Mouse (Mus musculus): ENCODE measurements around the gene Gid4. TPM values are rescaled to one million over a fixed set of nuclear protein-coding genes. Genes with fewer than 3 reads are reported as not detected.
"Not testable (repeated sequence)": the region's sequence is repeated elsewhere in the genome, so short reads cannot be mapped to it uniquely, and the experiment has no call there.

Gene Gid4
- polyA plus RNA-seq, 1 experiment from 2014 or later = 10.9 TPM

DNA sequence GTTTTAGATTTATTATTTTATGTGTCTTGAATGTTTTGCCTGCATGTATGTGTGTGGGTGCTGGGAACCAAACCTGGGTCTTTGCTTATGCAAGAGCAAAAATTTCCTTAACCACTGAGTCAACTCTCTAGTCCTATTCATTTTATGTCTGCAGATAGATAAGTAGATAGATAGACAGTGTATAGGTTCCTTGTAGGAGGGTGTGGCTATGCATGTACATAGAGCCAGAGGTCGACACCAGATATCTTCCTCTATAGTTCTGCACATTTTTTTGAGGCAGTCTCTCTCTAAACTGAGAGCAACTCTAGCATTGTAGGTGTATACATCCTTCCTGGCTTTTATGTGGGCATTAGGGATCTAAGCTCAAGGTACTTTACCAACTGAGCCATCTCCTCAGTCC, 18.2 kb downstream of the Gid4 start:
- Histone ChIP-seq H3K4me1 (replicated peaks; ENCODE audit: control insufficient read depth, insufficient read depth) (no peaks in the 10 kb centered on the region), H3K36me3 (ENCODE audit: control insufficient read depth, insufficient read depth, low read length) (peaks cover 18% of the 10 kb centered on the region), H3K9ac (ENCODE audit: low read length) (no peak overlapping the region), H3K27ac (replicated peaks) (no peak overlapping the region), H3K4me2 (replicated peaks; ENCODE audit: low read depth) (no peak overlapping the region), H3K9me3 (ENCODE audit: control insufficient read depth, low read length) (no peaks in the 10 kb centered on the region), H3K27me3 (ENCODE audit: control insufficient read depth, insufficient read depth, low read length) (no peaks in the 10 kb centered on the region), H3K4me3 (ENCODE audit: low read depth, low read length) (no peak overlapping the region)
- WGBS = 96% methylated on average over 1 of the region's 1 CpGs
- DNase-seq (ENCODE audit: low spot score) (no peak), ATAC-seq (ENCODE audit: low FRiP score, low TSS enrichment) (no peak)
- TF ChIP-seq EP300 (optimal IDR thresholded peaks at IDR 0.05) (no peak), CTCF (IDR thresholded peaks at IDR 0.05; ENCODE audit: low read depth) (no peak)

DNA sequence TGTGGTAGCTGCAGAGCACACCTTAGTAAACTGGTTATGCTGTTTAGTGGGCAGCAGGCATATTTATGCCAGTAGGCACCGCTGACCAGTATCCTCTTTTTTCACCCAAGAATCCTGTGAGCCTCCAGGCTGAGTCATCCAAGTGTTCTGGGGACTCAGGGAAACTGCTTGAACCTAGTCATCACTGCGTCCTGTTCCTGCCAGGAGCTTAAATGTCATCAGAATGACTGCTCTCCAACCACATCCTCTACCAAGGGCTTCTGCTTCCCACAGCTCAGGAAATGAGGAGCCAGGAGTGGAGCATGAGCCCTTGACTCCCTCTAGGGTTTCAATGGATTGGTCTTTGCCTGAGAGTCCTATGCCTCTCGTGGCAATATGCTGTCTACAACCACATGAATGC, 19.7 kb downstream of the Gid4 start:
- no peaks in the 10 kb centered on the region for H3K9me3 ChIP-seq (ENCODE audit: control insufficient read depth, low read length)
- DNase-seq (ENCODE audit: low spot score) = no peak
- peaks cover 23% of the 10 kb centered on the region for H3K36me3 ChIP-seq (ENCODE audit: control insufficient read depth, insufficient read depth, low read length)

DNA sequence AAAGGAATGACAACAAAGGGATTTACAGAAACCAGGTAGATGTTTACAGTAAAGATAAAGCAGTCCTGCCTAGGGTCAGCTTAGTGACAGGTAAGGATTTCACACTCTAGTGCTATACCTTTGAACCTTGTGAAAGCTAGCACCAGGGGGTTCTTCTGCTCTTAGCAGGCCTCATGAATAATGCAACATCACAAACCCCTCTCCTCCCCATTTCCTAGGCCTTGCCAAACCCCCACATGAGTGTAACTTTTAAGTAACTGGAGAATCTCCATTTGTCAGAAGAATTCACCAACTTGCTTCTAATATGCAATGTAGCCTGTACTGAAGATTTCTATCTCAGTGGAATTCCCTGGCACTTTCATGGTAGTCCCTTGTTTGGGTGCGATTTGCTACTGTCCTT, 22.7 kb downstream of the Gid4 start:
- WGBS = 24% methylated on average over 1 of the region's 1 CpGs
- H3K27ac ChIP-seq (replicated peaks); H3K27me3 ChIP-seq (ENCODE audit: control insufficient read depth, insufficient read depth, low read length); ATAC-seq (ENCODE audit: low FRiP score, low TSS enrichment); H3K4me3 ChIP-seq (ENCODE audit: low read depth, low read length); H3K4me1 ChIP-seq (replicated peaks; ENCODE audit: control insufficient read depth, insufficient read depth); H3K4me2 ChIP-seq (replicated peaks; ENCODE audit: low read depth); H3K9me3 ChIP-seq (ENCODE audit: control insufficient read depth, low read length); DNase-seq (ENCODE audit: low spot score); H3K9ac ChIP-seq (ENCODE audit: low read length): not testable (repeated sequence)
- peaks cover 18% of the 10 kb centered on the region for H3K36me3 ChIP-seq (ENCODE audit: control insufficient read depth, insufficient read depth, low read length)

More for the DNA sequence above, 19.7 kb downstream of the Gid4 start:
- TF ChIP-seq EP300 (optimal IDR thresholded peaks at IDR 0.05) (no peak), CTCF (IDR thresholded peaks at IDR 0.05; ENCODE audit: low read depth) (no peak)
- 87% methylated on average over 3 of the region's 3 CpGs for WGBS
- Histone ChIP-seq H3K27ac (replicated peaks) (no peak overlapping the region), H3K4me1 (replicated peaks; ENCODE audit: control insufficient read depth, insufficient read depth) (no peaks in the 10 kb centered on the region), H3K4me2 (replicated peaks; ENCODE audit: low read depth) (no peak overlapping the region), H3K9ac (ENCODE audit: low read length) (no peak overlapping the region), H3K4me3 (ENCODE audit: low read depth, low read length) (no peak overlapping the region), H3K27me3 (ENCODE audit: control insufficient read depth, insufficient read depth, low read length) (no peaks in the 10 kb centered on the region)
- no peak for ATAC-seq (ENCODE audit: low FRiP score, low TSS enrichment)

DNA sequence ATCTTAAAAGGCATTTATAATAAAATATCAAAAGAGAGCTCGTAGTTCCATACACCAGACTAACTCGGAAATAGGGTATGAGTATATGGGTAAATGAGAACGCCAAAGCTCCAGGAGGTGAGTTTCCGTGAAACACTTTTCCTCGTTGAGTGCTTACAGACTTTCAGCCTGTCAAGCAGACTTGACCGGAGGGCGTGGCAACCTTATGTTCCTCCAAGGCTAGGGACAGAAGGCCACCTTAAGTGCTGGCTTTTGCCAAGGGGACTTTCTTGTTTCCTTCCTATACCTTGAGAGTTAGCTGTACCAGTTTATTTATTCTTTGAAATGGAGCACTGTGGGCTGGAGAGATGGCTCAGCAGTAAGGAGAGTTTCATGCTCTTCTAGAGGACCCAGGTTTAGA, 23.2 kb downstream of the Gid4 start:
- Histone ChIP-seq H3K27ac (replicated peaks) (no peak overlapping the region), H3K4me2 (replicated peaks; ENCODE audit: low read depth) (no peak overlapping the region), H3K9ac (ENCODE audit: low read length) (no peak overlapping the region), H3K9me3 (ENCODE audit: control insufficient read depth, low read length) (no peaks in the 10 kb centered on the region), H3K4me1 (replicated peaks; ENCODE audit: control insufficient read depth, insufficient read depth) (no peaks in the 10 kb centered on the region), H3K36me3 (ENCODE audit: control insufficient read depth, insufficient read depth, low read length) (peaks cover 18% of the 10 kb centered on the region), H3K27me3 (ENCODE audit: control insufficient read depth, insufficient read depth, low read length) (no peaks in the 10 kb centered on the region), H3K4me3 (ENCODE audit: low read depth, low read length) (no peak overlapping the region)
- WGBS = 43% methylated on average over 7 of the region's 7 CpGs
- TF ChIP-seq CTCF (IDR thresholded peaks at IDR 0.05; ENCODE audit: low read depth) = no peak
- DNase-seq (ENCODE audit: low spot score) = no peak
- no peak for ATAC-seq (ENCODE audit: low FRiP score, low TSS enrichment)

DNA sequence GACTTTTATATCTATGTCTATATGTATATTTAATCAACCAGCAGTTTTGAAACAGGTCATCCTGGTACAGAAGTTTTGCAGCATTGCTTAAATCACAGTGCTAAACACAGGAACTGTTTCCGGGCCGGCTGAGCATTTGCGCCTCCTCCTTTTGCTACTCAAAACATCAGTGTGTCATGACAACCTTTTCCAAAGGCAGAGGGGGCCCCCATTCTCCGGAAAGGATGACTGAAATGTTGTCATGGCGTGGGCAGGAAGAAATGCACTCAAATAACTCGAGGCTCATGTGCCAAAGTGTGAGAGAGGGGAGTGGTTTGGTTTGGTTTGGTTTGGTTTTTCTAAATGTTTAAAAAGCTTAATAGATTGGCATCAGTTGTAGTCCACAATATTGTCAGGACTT, 26.0 kb downstream of the Gid4 start:
- no peak overlapping the region for H3K4me3 ChIP-seq (ENCODE audit: low read depth, low read length)
- no peak for DNase-seq (ENCODE audit: low spot score)
- no peak overlapping the region for H3K4me2 ChIP-seq (replicated peaks; ENCODE audit: low read depth)
- H3K27me3 ChIP-seq (ENCODE audit: control insufficient read depth, insufficient read depth, low read length) = no peaks in the 10 kb centered on the region
- no peaks in the 10 kb centered on the region for H3K9me3 ChIP-seq (ENCODE audit: control insufficient read depth, low read length)
- TF ChIP-seq CTCF (IDR thresholded peaks at IDR 0.05; ENCODE audit: low read depth) (no peak), EP300 (optimal IDR thresholded peaks at IDR 0.05) (no peak)
- no peak for ATAC-seq (ENCODE audit: low FRiP score, low TSS enrichment)
- WGBS = 89% methylated on average over 6 of the region's 6 CpGs
- H3K36me3 ChIP-seq (ENCODE audit: control insufficient read depth, insufficient read depth, low read length) = peaks cover 13% of the 10 kb centered on the region
- no peak overlapping the region for H3K27ac ChIP-seq (replicated peaks)
- H3K4me1 ChIP-seq (replicated peaks; ENCODE audit: control insufficient read depth, insufficient read depth) = no peaks in the 10 kb centered on the region
- no peak overlapping the region for H3K9ac ChIP-seq (ENCODE audit: low read length)

DNA sequence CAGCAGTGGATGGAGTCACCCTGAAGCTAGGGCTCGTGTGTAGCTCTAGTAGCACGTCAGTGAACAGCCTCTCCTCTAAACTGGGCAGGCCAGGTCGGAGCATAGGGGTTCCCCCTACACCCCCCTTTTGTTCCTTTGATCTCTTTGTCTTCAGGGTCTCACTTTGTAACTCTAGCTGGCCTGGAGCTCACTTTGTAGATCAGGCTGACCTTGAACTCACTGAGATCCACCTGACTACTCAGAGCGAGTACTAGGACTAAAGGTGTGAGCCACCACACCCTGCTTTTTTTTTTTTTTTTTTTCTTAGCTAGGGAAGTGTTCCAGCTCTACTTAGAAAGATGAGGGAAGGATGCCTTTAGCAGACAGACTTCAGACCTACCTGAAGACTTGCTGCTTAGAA, 27.1 kb downstream of the Gid4 start:
- TF ChIP-seq EP300 (optimal IDR thresholded peaks at IDR 0.05) (no peak), CTCF (IDR thresholded peaks at IDR 0.05; ENCODE audit: low read depth) (no peak)
- Histone ChIP-seq H3K9ac (ENCODE audit: low read length) (no peak overlapping the region), H3K27me3 (ENCODE audit: control insufficient read depth, insufficient read depth, low read length) (no peaks in the 10 kb centered on the region), H3K4me3 (ENCODE audit: low read depth, low read length) (no peak overlapping the region), H3K27ac (replicated peaks) (no peak overlapping the region), H3K9me3 (ENCODE audit: control insufficient read depth, low read length) (no peaks in the 10 kb centered on the region), H3K4me2 (replicated peaks; ENCODE audit: low read depth) (no peak overlapping the region), H3K4me1 (replicated peaks; ENCODE audit: control insufficient read depth, insufficient read depth) (no peaks in the 10 kb centered on the region), H3K36me3 (ENCODE audit: control insufficient read depth, insufficient read depth, low read length) (peaks cover 10% of the 10 kb centered on the region)
- 79% methylated on average over 4 of the region's 4 CpGs for WGBS
- ATAC-seq (ENCODE audit: low FRiP score, low TSS enrichment) = no peak
- no peak for DNase-seq (ENCODE audit: low spot score)
